Mouse (Mus musculus): ENCODE measurements around the gene Mast1. TPM values are rescaled to one million over a fixed set of nuclear protein-coding genes. Genes with fewer than 3 reads are reported as not detected.

Mast1 gene
- polyA plus RNA-seq, 1 experiment from 2014 or later: 0.19 TPM

GRCm38 (mm10) chr8:84970135-84970790, 33.1 kb upstream of the Mast1 start:
- Histone ChIP-seq H3K4me1 (peaks cover 50% of the 10 kb centered on the region), H3K27ac (replicated peaks) (peak overlapping the region; percentile 88), H3K4me3 (peak overlapping the region; percentile 67), H3K4me2 (peak overlapping the region; percentile 99), H3K36me3 (peaks cover 47% of the 10 kb centered on the region), H3K9ac (peak overlapping the region; percentile 90), H3K9me3 (no peaks in the 10 kb centered on the region), H3K27me3 (replicated peaks) (no peaks in the 10 kb centered on the region)
- ATAC-seq (ENCODE audit: extremely low read depth, insufficient number of reproducible peaks, low FRiP score, low TSS enrichment): no peak
- 9% methylated on average over 21 of the region's 21 CpGs for WGBS

GRCm38 (mm10) chr8:84969241-84970134, 32.3 kb upstream of the Mast1 start, which contains the start of the genes Gm49661, Prdx2 and Rnaseh2a:
TSS of gene Gm49661 (minus strand) at chr8:84969433.
TSS of gene Prdx2 (plus strand) at chr8:84969587.
TSS of gene Rnaseh2a (minus strand) at chr8:84969767.
- Histone ChIP-seq H3K4me1 (peaks cover 48% of the 10 kb centered on the region), H3K27me3 (replicated peaks) (no peaks in the 10 kb centered on the region), H3K9ac (peak within 1 kb of the TSS; percentile 90), H3K9me3 (no peaks in the 10 kb centered on the region), H3K36me3 (peaks cover 39% of the 10 kb centered on the region), H3K4me2 (peak within 1 kb of the TSS; percentile 99), H3K27ac (replicated peaks) (peak within 1 kb of the TSS; percentile 88), H3K4me3 (peak within 1 kb of the TSS; percentile 67)
- peak; percentile 70 for ATAC-seq (ENCODE audit: extremely low read depth, insufficient number of reproducible peaks, low FRiP score, low TSS enrichment)
- under 1% methylated on average over 56 of the region's 56 CpGs for WGBS

GRCm38 (mm10) chr8:84968650-84969049, 31.5 kb upstream of the Mast1 start:
- peak overlapping the region; percentile 90 for H3K9ac ChIP-seq
- 24% methylated on average over 2 of the region's 2 CpGs for WGBS
- H3K9me3 ChIP-seq: no peaks in the 10 kb centered on the region
- H3K36me3 ChIP-seq: peaks cover 35% of the 10 kb centered on the region
- peak overlapping the region; percentile 88 for H3K27ac ChIP-seq (replicated peaks)
- H3K4me1 ChIP-seq: peaks cover 47% of the 10 kb centered on the region
- H3K27me3 ChIP-seq (replicated peaks): no peaks in the 10 kb centered on the region
- peak overlapping the region; percentile 99 for H3K4me2 ChIP-seq
- H3K4me3 ChIP-seq: peak overlapping the region; percentile 67
- ATAC-seq (ENCODE audit: extremely low read depth, insufficient number of reproducible peaks, low FRiP score, low TSS enrichment): no peak

GRCm38 (mm10) chr8:84967532-84968304, 30.6 kb upstream of the Mast1 start:
- peak overlapping the region; percentile 67; the same call in 1 of the 2 replicates for H3K4me3 ChIP-seq
- peak overlapping the region; percentile 88 for H3K27ac ChIP-seq (replicated peaks)
- peak overlapping the region; percentile 99 for H3K4me2 ChIP-seq
- WGBS: 86% methylated on average over 13 of the region's 13 CpGs
- H3K4me1 ChIP-seq: peaks cover 47% of the 10 kb centered on the region
- peak overlapping the region; percentile 90 for H3K9ac ChIP-seq
- H3K27me3 ChIP-seq (replicated peaks): no peaks in the 10 kb centered on the region
- ATAC-seq (ENCODE audit: extremely low read depth, insufficient number of reproducible peaks, low FRiP score, low TSS enrichment): no peak
- H3K9me3 ChIP-seq: no peaks in the 10 kb centered on the region
- H3K36me3 ChIP-seq: peaks cover 30% of the 10 kb centered on the region

- no peaks in the 10 kb centered on the region for H3K27me3 ChIP-seq (replicated peaks)
- peak overlapping the region; percentile 64 for H3K27ac ChIP-seq (replicated peaks)
- H3K9me3 ChIP-seq: no peaks in the 10 kb centered on the region
- no peak for ATAC-seq (ENCODE audit: extremely low read depth, insufficient number of reproducible peaks, low FRiP score, low TSS enrichment)
- H3K9ac ChIP-seq: 0 out of 2 replicates have a peak overlapping the region, but pooled peaks have one; percentile 50
- 28% methylated on average over 3 of the region's 3 CpGs for WGBS
- peak overlapping the region; percentile 99 for H3K4me2 ChIP-seq
- H3K36me3 ChIP-seq: peaks cover 23% of the 10 kb centered on the region
- peak overlapping the region; percentile 76 for H3K4me3 ChIP-seq
- H3K4me1 ChIP-seq: peaks cover 47% of the 10 kb centered on the region
Observed at GRCm38 (mm10) chr8:84966603-84967002, 29.4 kb upstream of the Mast1 start.

GRCm38 (mm10) chr8:84965731-84966291, 28.7 kb upstream of the Mast1 start:
- no peaks in the 10 kb centered on the region for H3K27me3 ChIP-seq (replicated peaks)
- H3K27ac ChIP-seq (replicated peaks): peak overlapping the region; percentile 82
- H3K4me2 ChIP-seq: peak overlapping the region; percentile 99
- peak overlapping the region; percentile 87 for H3K9ac ChIP-seq
- under 1% methylated on average over 41 of the region's 41 CpGs for WGBS
- ATAC-seq (ENCODE audit: extremely low read depth, insufficient number of reproducible peaks, low FRiP score, low TSS enrichment): peak; percentile 79
- H3K9me3 ChIP-seq: no peaks in the 10 kb centered on the region
- H3K36me3 ChIP-seq: peaks cover 20% of the 10 kb centered on the region
- peaks cover 41% of the 10 kb centered on the region for H3K4me1 ChIP-seq
- H3K4me3 ChIP-seq: peak overlapping the region; percentile 76

GRCm38 (mm10) chr8:84963952-84964351, 26.8 kb upstream of the Mast1 start:
- H3K4me2 ChIP-seq: no peak overlapping the region
- H3K27ac ChIP-seq (replicated peaks): no peak overlapping the region
- H3K9me3 ChIP-seq: no peaks in the 10 kb centered on the region
- H3K4me3 ChIP-seq: no peak overlapping the region
- H3K9ac ChIP-seq: no peak overlapping the region
- H3K4me1 ChIP-seq: peaks cover 35% of the 10 kb centered on the region
- peaks cover 29% of the 10 kb centered on the region for H3K36me3 ChIP-seq
- no peaks in the 10 kb centered on the region for H3K27me3 ChIP-seq (replicated peaks)
- ATAC-seq (ENCODE audit: extremely low read depth, insufficient number of reproducible peaks, low FRiP score, low TSS enrichment): no peak
- WGBS: 85% methylated on average over 4 of the region's 4 CpGs

- H3K27me3 ChIP-seq (replicated peaks): no peaks in the 10 kb centered on the region
- no peak for ATAC-seq (ENCODE audit: extremely low read depth, insufficient number of reproducible peaks, low FRiP score, low TSS enrichment)
- no peak overlapping the region for H3K27ac ChIP-seq (replicated peaks)
- no peaks in the 10 kb centered on the region for H3K9me3 ChIP-seq
- WGBS: 75% methylated on average over 7 of the region's 7 CpGs
- H3K4me2 ChIP-seq: no peak overlapping the region
- peaks cover 2% of the 10 kb centered on the region for H3K4me1 ChIP-seq
- no peak overlapping the region for H3K4me3 ChIP-seq
- H3K9ac ChIP-seq: no peak overlapping the region
- H3K36me3 ChIP-seq: peaks cover 61% of the 10 kb centered on the region
Observed at GRCm38 (mm10) chr8:84959811-84960210, 22.7 kb upstream of the Mast1 start.

- Histone ChIP-seq H3K27me3 (replicated peaks) (peaks cover 22% of the 10 kb centered on the region), H3K4me2 (no peak overlapping the region), H3K9me3 (no peaks in the 10 kb centered on the region), H3K36me3 (peaks cover 50% of the 10 kb centered on the region), H3K27ac (replicated peaks) (no peak overlapping the region), H3K4me1 (peaks cover 8% of the 10 kb centered on the region; the same call in 1 of the 2 replicates), H3K4me3 (no peak overlapping the region), H3K9ac (no peak overlapping the region)
- ATAC-seq (ENCODE audit: extremely low read depth, insufficient number of reproducible peaks, low FRiP score, low TSS enrichment): no peak
- 52% methylated on average over 2 of the region's 2 CpGs for WGBS
Observed at GRCm38 (mm10) chr8:84956768-84957167, 19.6 kb upstream of the Mast1 start.

GRCm38 (mm10) chr8:84952612-84953255, 15.6 kb upstream of the Mast1 start:
- Histone ChIP-seq H3K4me3 (peak overlapping the region; percentile 17), H3K36me3 (peaks cover 20% of the 10 kb centered on the region), H3K27me3 (replicated peaks) (peaks cover 59% of the 10 kb centered on the region), H3K4me2 (peak overlapping the region; percentile 53), H3K4me1 (peaks cover 8% of the 10 kb centered on the region; the same call in 1 of the 2 replicates), H3K9me3 (no peaks in the 10 kb centered on the region), H3K9ac (peak overlapping the region; percentile 28; the same call in 1 of the 2 replicates), H3K27ac (replicated peaks) (no peak overlapping the region)
- ATAC-seq (ENCODE audit: extremely low read depth, insufficient number of reproducible peaks, low FRiP score, low TSS enrichment): no peak
- WGBS: 7% methylated on average over 18 of the region's 18 CpGs
